Mouse (Mus musculus) forelimb bud, embryonic 11.5 days (tissue): ENCODE measurements around the gene Evl.

Experiments
- DNase-seq: peaks from one replicate; pipeline ENCODE4 v3.0.0-alpha.2; 2012; ENCODE audit warnings: low read depth, low spot score

Evl gene

GRCm38 (mm10) chr12:108590131-108590530 is 35.6 kb downstream of the Evl start:
- DNase-seq = no peak

DNA sequence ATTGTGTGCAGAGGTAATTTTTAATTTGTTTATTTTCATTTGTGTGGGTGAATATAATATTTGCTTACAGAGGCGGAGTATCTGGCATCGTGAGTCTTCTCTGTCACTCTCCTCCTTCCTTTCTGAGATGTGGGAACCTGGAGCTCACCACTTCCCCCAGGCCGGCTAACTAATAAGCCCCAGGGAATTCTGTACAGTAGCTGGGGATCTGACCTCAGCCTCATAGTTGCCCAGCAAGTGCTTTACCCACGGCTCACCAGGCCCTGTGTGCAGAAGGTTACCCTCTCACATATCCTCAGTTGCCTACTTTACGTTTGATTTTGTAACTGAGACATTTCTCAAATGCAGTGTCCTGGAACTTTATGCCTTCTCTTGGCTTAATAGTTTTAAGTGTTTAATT is 37.1 kb downstream of the Evl start:
- no peak for DNase-seq

DNA sequence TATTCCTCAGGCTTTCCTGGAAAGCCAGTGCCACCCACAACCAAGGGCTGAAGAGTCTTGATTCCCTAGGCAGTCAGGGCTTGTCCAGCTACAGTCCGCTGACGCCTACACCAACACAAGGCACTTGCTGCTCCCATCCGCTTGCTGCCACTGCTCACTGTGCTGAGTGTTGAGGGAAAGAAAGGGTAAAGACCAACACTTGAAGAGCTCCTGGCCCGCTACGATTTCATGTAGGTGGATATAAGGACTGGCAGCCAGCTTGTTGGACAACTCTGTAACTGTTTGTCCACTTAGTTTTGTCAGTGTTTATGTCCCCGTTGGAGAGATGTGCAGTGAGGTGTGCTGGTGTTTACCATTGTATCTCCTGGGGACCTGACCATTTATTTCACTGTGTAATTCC is 38.3 kb downstream of the Evl start:
- no peak for DNase-seq

- no peak for DNase-seq
Measured at GRCm38 (mm10) chr12:108600864-108601263, 46.3 kb downstream of the Evl start.

GRCm38 (mm10) chr12:108601326-108601725 is 46.8 kb downstream of the Evl start:
- no peak for DNase-seq

- DNase-seq = no peak
Measured at GRCm38 (mm10) chr12:108604546-108604945, 50.0 kb downstream of the Evl start.

DNA sequence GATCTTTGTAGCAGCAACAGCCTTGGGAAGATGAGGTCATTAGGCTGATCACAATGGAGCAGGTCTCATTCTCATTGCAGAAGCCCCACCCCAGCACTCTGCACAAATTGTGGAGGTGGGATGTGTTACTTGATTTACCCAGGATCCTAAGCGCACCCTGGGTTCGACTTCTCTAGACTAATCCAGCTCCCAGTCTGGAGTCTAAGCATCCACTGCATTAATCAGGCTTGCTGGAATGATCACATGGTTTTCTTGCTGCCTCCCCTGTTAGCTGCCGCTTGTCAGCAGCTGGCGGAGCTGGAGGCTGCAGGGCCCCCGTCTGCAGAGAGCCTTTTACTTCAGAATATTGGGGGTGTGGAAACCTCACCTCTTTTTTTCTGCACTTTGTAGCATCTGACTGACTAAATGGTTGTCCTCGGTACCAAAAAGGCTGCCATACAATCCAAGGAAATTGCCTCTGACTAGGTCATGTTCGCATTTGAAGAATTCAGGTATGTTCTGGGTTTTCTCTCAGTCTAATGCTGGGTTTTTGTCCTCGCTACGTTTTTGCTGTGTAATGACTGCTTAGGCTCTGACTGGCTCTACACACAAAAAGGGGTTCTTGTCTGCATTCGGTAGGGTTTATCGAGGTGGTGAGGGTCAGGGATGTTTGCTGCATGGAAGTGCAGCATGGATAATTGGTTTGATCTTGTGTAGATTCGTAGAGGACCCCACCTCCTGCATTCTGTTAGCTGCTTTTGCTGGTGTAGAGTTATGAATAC is 51.2 kb downstream of the Evl start:
- DNase-seq = no peak

DNA sequence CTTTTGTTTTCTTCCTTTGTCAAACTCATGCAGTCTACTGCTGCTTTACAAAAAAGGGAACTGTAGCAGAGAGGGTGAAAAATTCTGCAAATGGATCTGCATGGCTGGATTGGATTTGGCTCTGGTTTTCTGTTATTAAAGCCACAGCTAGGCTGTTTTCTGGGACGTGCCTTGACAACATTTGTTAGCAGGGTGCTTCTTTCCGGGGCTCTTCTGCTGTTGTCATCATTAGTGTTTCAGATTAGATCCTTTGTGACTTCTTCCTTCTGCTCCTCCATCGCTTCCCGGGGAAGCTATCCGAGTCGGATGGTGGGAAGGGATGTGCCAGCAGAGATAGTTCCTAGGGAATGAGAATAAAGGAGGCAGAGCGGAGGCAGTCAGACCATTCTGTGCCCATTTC is 51.8 kb downstream of the Evl start:
- DNase-seq = no peak

DNA sequence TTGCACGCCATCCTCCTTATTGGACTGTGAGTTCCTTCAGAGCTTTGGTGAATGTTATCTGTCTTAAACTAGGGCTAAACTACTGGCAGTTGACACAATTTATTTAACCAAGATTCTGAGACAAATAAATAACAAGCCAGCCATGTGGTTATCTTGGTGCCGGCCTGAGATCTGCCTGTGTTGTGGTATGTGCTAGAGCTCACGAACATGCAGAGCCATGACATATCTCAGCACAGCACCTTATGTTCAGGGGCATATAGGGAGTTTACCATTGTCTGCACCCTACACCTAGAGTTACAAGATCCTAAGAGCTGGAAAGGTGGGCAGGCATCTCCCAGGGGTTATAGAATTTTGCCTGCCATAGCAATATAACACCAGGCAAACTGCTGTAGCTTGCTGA is 54.9 kb downstream of the Evl start:
- no peak for DNase-seq

DNA sequence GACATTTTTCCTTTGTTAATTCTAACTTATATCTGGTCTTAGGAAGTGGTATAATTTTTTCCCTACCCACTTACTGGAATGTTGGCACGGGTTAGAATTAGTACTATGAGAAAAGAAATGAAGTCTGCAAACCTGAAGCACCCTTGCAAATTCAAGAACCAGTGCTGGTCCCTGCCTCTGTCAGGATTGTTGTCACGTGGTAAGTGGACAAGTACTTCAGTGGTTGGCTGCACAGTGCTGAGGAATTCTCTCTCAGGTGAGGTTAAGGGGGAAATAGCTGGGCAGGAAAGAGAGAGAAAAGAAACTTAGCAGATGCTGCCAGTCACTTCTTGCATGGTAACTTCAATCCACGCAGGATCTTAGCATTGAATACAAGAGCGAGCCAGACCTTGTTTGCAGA is 55.7 kb downstream of the Evl start:
- no peak for DNase-seq

GRCm38 (mm10) chr12:108613081-108613480 is 58.6 kb downstream of the Evl start:
- peak; percentile 12 for DNase-seq

GRCm38 (mm10) chr12:108617511-108617910 is 63.0 kb downstream of the Evl start:
- no peak for DNase-seq

DNA sequence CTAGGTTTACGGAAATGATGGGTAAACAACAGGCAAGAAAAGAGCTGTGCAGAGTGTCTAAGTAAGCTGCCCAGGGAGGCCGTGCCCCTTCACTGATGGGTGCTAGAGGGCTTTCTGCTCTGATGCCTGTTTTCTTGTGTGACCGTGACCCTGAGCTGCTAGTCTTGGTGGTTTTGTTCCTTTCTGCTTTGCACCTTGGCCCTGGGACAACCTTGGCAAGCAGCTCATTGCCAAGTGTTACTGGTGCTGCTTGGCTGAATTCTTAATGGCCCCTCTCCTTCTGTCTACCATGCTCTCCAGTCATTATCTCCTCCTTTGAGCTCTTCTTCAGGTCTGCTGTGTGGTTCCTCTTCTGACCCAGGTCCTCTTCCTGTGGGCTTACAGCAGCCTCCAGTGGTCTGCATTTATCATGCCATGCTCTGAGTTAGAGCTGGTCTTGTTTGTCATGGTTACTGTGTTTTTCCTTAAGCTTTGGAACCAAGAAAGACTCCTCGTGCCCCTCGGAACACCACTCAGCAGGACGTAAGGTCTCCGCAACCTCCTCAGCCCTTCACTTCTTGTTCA is 65.4 kb downstream of the Evl start:
- no peak for DNase-seq

GRCm38 (mm10) chr12:108622406-108622805 is 67.9 kb downstream of the Evl start:
- DNase-seq = no peak

- no peak for DNase-seq
Measured at GRCm38 (mm10) chr12:108629556-108629955, 75.0 kb downstream of the Evl start.

DNA sequence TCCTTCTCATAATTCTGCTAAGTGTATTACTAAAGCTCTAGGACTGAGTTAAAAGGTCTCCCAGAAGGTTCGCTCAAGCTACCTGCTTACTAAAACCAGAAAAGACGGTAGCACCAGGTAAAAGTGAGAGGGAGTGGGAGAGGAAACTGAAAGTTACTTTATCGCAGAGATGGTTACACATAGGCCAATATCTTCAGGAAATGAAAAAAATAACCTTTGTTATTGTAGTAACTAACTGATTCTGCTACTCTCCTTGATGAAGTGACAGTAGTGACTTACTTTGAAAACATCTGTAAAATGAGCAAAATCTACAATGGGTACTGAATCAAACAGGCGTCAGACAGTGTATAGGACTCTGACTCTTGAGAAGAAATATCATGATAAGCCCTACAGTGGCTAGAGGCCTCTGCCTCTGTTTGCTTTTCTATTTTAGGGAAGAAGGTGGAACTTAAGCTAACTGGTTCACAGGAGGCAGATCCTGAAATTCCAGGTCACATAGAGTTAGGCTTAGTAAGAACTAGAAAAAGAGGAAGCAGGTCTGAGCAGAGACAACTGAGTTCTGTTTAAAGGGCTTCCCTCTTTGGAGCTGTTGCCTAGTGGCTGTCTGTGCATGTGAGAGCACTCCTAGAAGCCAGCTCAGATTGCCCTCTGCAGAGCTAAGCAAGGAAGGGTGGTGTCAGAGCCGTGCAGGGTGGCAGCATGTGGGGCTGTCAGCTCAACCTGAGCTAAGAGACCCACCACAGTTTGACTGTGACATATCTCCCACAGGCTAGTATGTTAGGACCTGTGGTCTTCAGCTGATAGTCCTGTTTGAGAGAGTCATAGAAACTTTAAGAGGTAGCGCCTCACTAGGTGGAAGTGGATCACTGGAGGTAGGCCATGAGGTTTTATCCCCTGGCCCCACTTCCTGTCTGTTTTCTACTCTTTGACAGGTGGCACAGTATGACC is 76.5 kb downstream of the Evl start:
- no peak for DNase-seq

- DNase-seq = no peak
Measured at GRCm38 (mm10) chr12:108632501-108632900, 78.0 kb downstream of the Evl start.

- DNase-seq = no peak
Measured at GRCm38 (mm10) chr12:108634031-108634430, 79.5 kb downstream of the Evl start.

DNA sequence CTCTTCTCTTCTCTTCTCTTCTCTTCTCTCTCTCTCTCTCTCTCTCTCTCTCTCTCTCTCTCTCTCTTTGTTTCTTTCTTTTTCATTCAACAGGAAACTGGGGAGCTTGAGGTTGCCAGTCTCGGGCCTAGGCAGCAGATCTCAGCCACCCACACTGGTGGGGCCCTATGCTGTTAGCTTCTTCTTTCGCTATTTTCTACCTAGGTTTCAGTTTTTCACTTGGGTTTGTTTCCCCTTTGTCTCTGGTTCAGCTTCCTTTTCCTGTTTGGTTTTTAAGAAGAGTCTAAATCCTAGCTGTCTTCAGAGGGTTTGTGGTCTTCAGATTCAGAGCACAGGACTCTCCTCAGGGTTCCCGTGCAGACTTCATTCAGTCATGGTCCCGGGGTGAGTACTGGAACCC is 81.0 kb downstream of the Evl start:
- no peak for DNase-seq

DNA sequence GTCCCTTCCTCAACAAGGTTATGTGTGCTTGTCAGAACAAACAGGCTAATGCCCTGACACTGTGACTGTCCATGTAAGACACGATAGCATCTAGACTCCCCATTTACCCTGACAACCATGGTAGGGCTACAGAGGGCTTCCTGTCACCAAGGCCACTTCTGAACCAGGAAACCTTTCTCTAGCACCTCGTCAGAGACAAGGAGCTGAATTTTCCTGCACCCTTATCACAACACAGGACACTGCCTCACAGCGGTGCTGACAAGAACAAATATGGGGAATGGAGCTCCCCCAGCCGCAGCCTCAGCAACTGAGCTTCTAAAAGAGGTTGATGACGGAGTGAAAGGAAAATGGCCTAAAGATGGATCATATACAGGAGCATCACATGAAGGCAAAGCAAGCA is 82.9 kb downstream of the Evl start:
- no peak for DNase-seq

DNA sequence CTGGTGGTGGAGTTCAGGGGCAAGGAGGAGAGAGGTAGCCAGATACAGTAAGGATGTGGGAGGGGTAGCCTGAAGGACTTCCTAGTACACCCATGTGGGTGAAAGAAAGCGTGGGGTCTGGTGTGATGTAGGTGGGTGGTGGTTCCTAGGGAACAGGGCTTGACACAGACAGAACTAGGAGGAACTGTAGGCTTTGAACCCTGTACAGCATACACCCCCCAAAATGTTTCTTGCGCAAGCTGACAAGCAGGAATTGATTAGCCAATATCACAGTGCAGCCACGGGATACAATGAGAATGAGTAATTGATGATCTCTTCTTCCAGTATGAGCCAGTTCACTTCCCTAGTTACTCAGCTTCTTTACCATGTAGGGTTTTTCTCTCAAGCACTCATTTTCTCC is 84.6 kb downstream of the Evl start:
- DNase-seq = no peak

DNA sequence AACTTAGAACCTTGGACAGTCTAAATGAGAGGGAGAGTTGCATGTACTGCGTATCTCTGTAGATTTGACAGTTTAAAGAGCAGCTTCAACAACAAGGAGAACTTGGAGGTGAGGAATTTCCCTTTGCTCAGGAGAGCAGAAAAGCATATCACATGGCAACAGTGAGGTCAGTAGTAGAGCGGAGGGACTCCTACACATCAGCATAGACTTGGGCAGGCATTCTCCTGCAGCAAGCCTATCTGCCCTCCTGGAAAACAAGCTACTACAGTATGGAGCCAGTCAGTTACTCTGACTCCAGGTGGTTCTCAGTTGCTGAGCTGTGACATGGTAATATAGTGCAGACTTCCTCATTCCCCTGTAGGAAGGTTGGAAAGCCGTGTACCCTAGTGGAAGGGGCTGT is 87.5 kb downstream of the Evl start:
- DNase-seq = no peak

DNA sequence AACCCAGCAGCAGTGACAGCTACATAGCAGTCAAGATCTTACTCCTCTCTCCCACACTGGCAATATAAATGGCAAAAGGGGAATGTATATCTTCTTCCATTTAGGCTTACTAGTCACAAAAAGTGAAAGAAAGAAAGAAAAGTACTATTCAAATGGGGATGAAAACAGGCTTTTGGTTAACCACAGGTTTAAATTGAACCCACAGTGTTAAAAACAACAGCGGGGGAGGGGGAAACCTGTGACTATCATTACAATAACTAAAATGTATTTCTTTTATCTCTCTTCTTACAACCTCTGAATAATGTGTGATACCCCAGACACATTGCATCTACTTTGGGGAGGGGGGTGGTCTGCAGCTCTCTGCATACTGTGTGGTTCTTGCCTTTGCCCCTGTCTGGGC is 91.7 kb downstream of the Evl start:
- no peak for DNase-seq
